Mouse (Mus musculus) retina, adult 2 months (tissue): ENCODE data around the gene Wfdc18.

Experiments used
- DNase-seq: peaks from one replicate; pipeline ENCODE4 v3.0.0-alpha.2; 2012; ENCODE audit warnings: low read depth, low spot score

Gene Wfdc18

GRCm38 (mm10) chr11:83742731-83743355, 34.0 kb downstream of the Wfdc18 start:
- DNase-seq: no peak

- no peak for DNase-seq
Measured at GRCm38 (mm10) chr11:83743525-83743924, 34.7 kb downstream of the Wfdc18 start.

- no peak for DNase-seq
Measured at GRCm38 (mm10) chr11:83746152-83746551, 37.3 kb downstream of the Wfdc18 start.

GRCm38 (mm10) chr11:83746681-83747080, 37.9 kb downstream of the Wfdc18 start, which contains the start of gene Wfdc21:
Gene Wfdc21 (plus strand): TSS chr11:83746940.
- no peak for DNase-seq

- DNase-seq: no peak
Measured at GRCm38 (mm10) chr11:83747376-83748265, 38.8 kb downstream of the Wfdc18 start.

GRCm38 (mm10) chr11:83753581-83754181, 44.9 kb downstream of the Wfdc18 start, which contains the start of gene Heatr6:
Gene Heatr6 (plus strand): TSS chr11:83753696.
- peak; percentile 87 for DNase-seq

GRCm38 (mm10) chr11:83754227-83754626, 45.4 kb downstream of the Wfdc18 start:
- DNase-seq: no peak
